Mouse (Mus musculus): Measurements from ENCODE around the gene Slc17a9. TPM values are rescaled to one million over a fixed set of nuclear protein-coding genes. Genes with fewer than 3 reads are reported as not detected.

Slc17a9 gene
- total RNA-seq, 2 experiments from 2014 or later: 0.24 to 1.1 TPM

GRCm38 (mm10) chr2:180743321-180743720, 18.3 kb downstream of the Slc17a9 start:
- no peak for DNase-seq (ENCODE audit: low spot score in 2 of 2)
- intact Hi-C loops (cut with DNase I): loop anchor here (10.0 kb wide), 1 partner anchor 269 kb away; no protein-coding TSS in a partner anchor

GRCm38 (mm10) chr2:180745248-180745927, 20.3 kb downstream of the Slc17a9 start:
- DNase-seq (ENCODE audit: low spot score in 2 of 2): peak; percentile 92
- intact Hi-C loops (cut with DNase I): loop anchor here (2.0 to 10.0 kb wide), 3 partner anchors 33 to 271 kb away; partner anchors contain the start of gene Mrgbp

- no peak for DNase-seq (ENCODE audit: low spot score in 2 of 2)
- intact Hi-C loops (cut with DNase I): loop anchor here (5.0 to 10.0 kb wide), 2 partner anchors 164 to 272 kb away; partner anchors contain the start of gene Mrgbp
Measured at GRCm38 (mm10) chr2:180746569-180747192, 21.6 kb downstream of the Slc17a9 start.

- DNase-seq (ENCODE audit: low spot score in 2 of 2): no peak
- intact Hi-C loops (cut with DNase I): loop anchor here (5.0 to 10.0 kb wide), 2 partner anchors 167 to 274 kb away; partner anchors contain the start of gene Mrgbp
Measured at GRCm38 (mm10) chr2:180748904-180749303, 23.8 kb downstream of the Slc17a9 start.

- DNase-seq (ENCODE audit: low spot score in 2 of 2): no peak
- intact Hi-C loops (cut with DNase I): no loop called here
Measured at GRCm38 (mm10) chr2:180754976-180755688, 30.1 kb downstream of the Slc17a9 start.

GRCm38 (mm10) chr2:180755896-180756295, 30.8 kb downstream of the Slc17a9 start:
- DNase-seq (ENCODE audit: low spot score in 2 of 2): no peak
- intact Hi-C loops (cut with DNase I): no loop called here

GRCm38 (mm10) chr2:180756786-180757185, 31.7 kb downstream of the Slc17a9 start:
- intact Hi-C loops (cut with DNase I): no loop called here
- DNase-seq (ENCODE audit: low spot score in 2 of 2): no peak

- intact Hi-C loops (cut with DNase I): no loop called here
Measured at GRCm38 (mm10) chr2:180758513-180759263, 33.6 kb downstream of the Slc17a9 start.

GRCm38 (mm10) chr2:180764986-180765385, 39.9 kb downstream of the Slc17a9 start:
- no peak for DNase-seq (ENCODE audit: low spot score in 2 of 2)
- intact Hi-C loops (cut with DNase I): no loop called here

More at GRCm38 (mm10) chr2:180758513-180759263, 33.6 kb downstream of the Slc17a9 start:
- no peak for DNase-seq (ENCODE audit: low spot score in 2 of 2)

- intact Hi-C loops (cut with DNase I): no loop called here
- DNase-seq (ENCODE audit: low spot score in 2 of 2): no peak
Measured at GRCm38 (mm10) chr2:180765713-180766112, 40.6 kb downstream of the Slc17a9 start.

- intact Hi-C loops (cut with DNase I): loop anchor here (10.0 kb wide), 1 partner anchor 500 kb away; the partner anchor contains the start of gene Cables2
Measured at GRCm38 (mm10) chr2:180775223-180775622, 50.2 kb downstream of the Slc17a9 start.

GRCm38 (mm10) chr2:180775641-180776040, 50.6 kb downstream of the Slc17a9 start:
- no peak for DNase-seq (ENCODE audit: low spot score in 2 of 2)
- intact Hi-C loops (cut with DNase I): loop anchor here (2.0 to 10.0 kb wide), 2 partner anchors 193 to 501 kb away; partner anchors contain the start of gene Cables2

More at GRCm38 (mm10) chr2:180775223-180775622, 50.2 kb downstream of the Slc17a9 start:
- DNase-seq (ENCODE audit: low spot score in 2 of 2): no peak

- intact Hi-C loops (cut with DNase I): loop anchor here (2.0 to 10.0 kb wide), 2 partner anchors 194 to 502 kb away; partner anchors contain the start of gene Cables2
- DNase-seq (ENCODE audit: low spot score in 2 of 2): no peak
Measured at GRCm38 (mm10) chr2:180776793-180777192, 51.7 kb downstream of the Slc17a9 start, which contains the start of gene Bhlhe23. Bhlhe23 (minus strand) TSS chr2:180776900.

- DNase-seq (ENCODE audit: low spot score in 2 of 2): peak; percentile 67 to 79
- intact Hi-C loops (cut with DNase I): loop anchor here (2.0 to 10.0 kb wide), 2 partner anchors 35 to 505 kb away; partner anchors contain the start of gene Cables2
Measured at GRCm38 (mm10) chr2:180779226-180780104, 54.4 kb downstream of the Slc17a9 start.

- no peak for DNase-seq (ENCODE audit: low spot score in 2 of 2)
- intact Hi-C loops (cut with DNase I): no loop called here
Measured at GRCm38 (mm10) chr2:180780282-180780681, 55.2 kb downstream of the Slc17a9 start.

- peak in 1 of 2 experiments; percentile 53 for DNase-seq (ENCODE audit: low spot score in 2 of 2)
- intact Hi-C loops (cut with DNase I): loop anchor here (5.0 kb wide), 2 partner anchors 36 to 106 kb away; no protein-coding TSS in a partner anchor
Measured at GRCm38 (mm10) chr2:180786732-180787131, 61.7 kb downstream of the Slc17a9 start.

GRCm38 (mm10) chr2:180787566-180788232, 62.6 kb downstream of the Slc17a9 start:
- intact Hi-C loops (cut with DNase I): loop anchor here (5.0 kb wide), 2 partner anchors 35 to 105 kb away; no protein-coding TSS in a partner anchor
- DNase-seq (ENCODE audit: low spot score in 2 of 2): no peak

All from left cerebral cortex, postnatal 14 days (tissue).